Mouse (Mus musculus) limb, embryonic 11.5 days (tissue): Measurements from ENCODE around the gene Nme3. TPM values are rescaled to one million over a fixed set of nuclear protein-coding genes. Genes with fewer than 3 reads are reported as not detected.

ENCODE experiments used
- ATAC-seq: fragments of 200-750 bp; cut with Nextera tagmentation; 2 replicates; pipeline ENCODE4 v1.8.0; 2017; ENCODE audit warnings: low read depth; ENCODE audit not compliant: insufficient number of reproducible peaks, low FRiP score, low TSS enrichment
- DNase-seq: peaks from one replicate; pipeline ENCODE4 v3.0.0-alpha.2; 2015; ENCODE audit warnings: low spot score
- H3K27ac ChIP-seq: fragments of 300-500 bp; sonication (generic); replicated peaks from 2 replicates; pipeline ENCODE4 v1.5.1; 2014; ENCODE audit warnings: low read depth, mild to moderate bottlenecking, low read length
- H3K27me3 ChIP-seq: fragments of 300-500 bp; sonication (generic); 2 replicates; pipeline ENCODE4 v1.6.1; 2014; ENCODE audit warnings: mild to moderate bottlenecking, low read length, mixed read lengths; ENCODE audit not compliant: control insufficient read depth, insufficient read depth
- H3K36me3 ChIP-seq: fragments of 300-500 bp; sonication (generic); 2 replicates; pipeline ENCODE4 v1.6.1; 2014; ENCODE audit warnings: mild to moderate bottlenecking, low read length, moderate library complexity, mixed read lengths; ENCODE audit not compliant: control insufficient read depth, insufficient read depth
- H3K4me1 ChIP-seq: fragments of 300-500 bp; sonication (generic); 2 replicates; pipeline ENCODE4 v1.6.1; 2014; ENCODE audit warnings: low read length, mixed read lengths; ENCODE audit not compliant: control insufficient read depth, insufficient read depth
- H3K4me2 ChIP-seq: fragments of 300-500 bp; sonication (generic); 2 replicates; pipeline ENCODE4 v1.6.1; 2014; ENCODE audit warnings: low read depth, mild to moderate bottlenecking, moderate library complexity; ENCODE audit not compliant: severe bottlenecking
- H3K4me3 ChIP-seq: fragments of 300-500 bp; sonication (generic); 2 replicates; pipeline ENCODE4 v1.5.1; 2014; ENCODE audit warnings: low read depth, low read length
- H3K9ac ChIP-seq: fragments of 300-500 bp; sonication (generic); 2 replicates; pipeline ENCODE4 v1.6.1; 2014; ENCODE audit warnings: mild to moderate bottlenecking, low read length
- H3K9me3 ChIP-seq: fragments of 300-500 bp; sonication (generic); 2 replicates; pipeline ENCODE4 v1.6.1; 2016; ENCODE audit warnings: low read length; ENCODE audit not compliant: control insufficient read depth
- WGBS: fragments of 180-500 bp; shearing (Covaris S2); extraction: QIAGEN DNeasy Blood & Tissue Kit; methylation state at CpG from one replicate; pipeline ENCODE4 v1.1.7; 2014; 5-methylcytosine and 5-hydroxymethylcytosine counted together
- polyA plus RNA-seq: library from polyadenylated mRNA; unstranded; fragments of >200 nt; fragmentation: Nextera tagmentation; extraction: Ambion mirVana; gene quantifications from 2 replicates; pipeline ENCODE4 v1.2.1, GENCODE M21; 2014

Nme3 gene
- polyA plus RNA-seq, 1 experiment from 2014 or later = 53.0 TPM

GRCm38 (mm10) chr17:24898041-24898854 lies 1.9 kb downstream of the Nme3 start:
- no peaks in the 10 kb centered on the region for H3K27me3 ChIP-seq
- H3K27ac ChIP-seq = no peak overlapping the region
- H3K4me3 ChIP-seq = no peak overlapping the region
- no peak overlapping the region for H3K4me2 ChIP-seq
- DNase-seq (no peak), ATAC-seq (no peak)
- peaks cover 38% of the 10 kb centered on the region for H3K36me3 ChIP-seq
- H3K9me3 ChIP-seq = no peaks in the 10 kb centered on the region
- H3K9ac ChIP-seq = no peak overlapping the region; the same call in 1 of the 2 replicates
- H3K4me1 ChIP-seq = peaks cover 25% of the 10 kb centered on the region
- WGBS = 84% methylated on average over 4 of the region's 4 CpGs

GRCm38 (mm10) chr17:24899153-24899552 lies 2.9 kb downstream of the Nme3 start:
- no peak overlapping the region for H3K9ac ChIP-seq
- H3K4me1 ChIP-seq = peaks cover 20% of the 10 kb centered on the region
- no peak overlapping the region for H3K27ac ChIP-seq
- no peak overlapping the region for H3K4me2 ChIP-seq
- no peaks in the 10 kb centered on the region for H3K9me3 ChIP-seq
- ATAC-seq (no peak), DNase-seq (no peak)
- H3K36me3 ChIP-seq = peaks cover 42% of the 10 kb centered on the region
- no peaks in the 10 kb centered on the region for H3K27me3 ChIP-seq
- no peak overlapping the region for H3K4me3 ChIP-seq
- WGBS = 89% methylated on average over 5 of the region's 5 CpGs

- H3K4me2 ChIP-seq = no peak overlapping the region
- WGBS = 94% methylated on average over 6 of the region's 6 CpGs
- no peaks in the 10 kb centered on the region for H3K27me3 ChIP-seq
- DNase-seq = no peak
- no peak overlapping the region for H3K27ac ChIP-seq
- H3K4me3 ChIP-seq = no peak overlapping the region
- H3K9me3 ChIP-seq = no peaks in the 10 kb centered on the region
- peaks cover 17% of the 10 kb centered on the region for H3K4me1 ChIP-seq
- no peak overlapping the region for H3K9ac ChIP-seq
- H3K36me3 ChIP-seq = peaks cover 48% of the 10 kb centered on the region
- no peak for ATAC-seq
Observed at GRCm38 (mm10) chr17:24900014-24900413, 3.7 kb downstream of the Nme3 start.

GRCm38 (mm10) chr17:24902124-24902523 lies 5.8 kb downstream of the Nme3 start:
- Histone ChIP-seq H3K4me2 (no peak overlapping the region), H3K4me1 (peaks cover 3% of the 10 kb centered on the region; the same call in 1 of the 2 replicates), H3K9me3 (no peaks in the 10 kb centered on the region), H3K9ac (no peak overlapping the region), H3K36me3 (peaks cover 51% of the 10 kb centered on the region), H3K27ac (no peak overlapping the region), H3K4me3 (no peak overlapping the region), H3K27me3 (no peaks in the 10 kb centered on the region)
- DNase-seq (no peak), ATAC-seq (no peak)
- 86% methylated on average over 5 of the region's 5 CpGs for WGBS

GRCm38 (mm10) chr17:24902671-24903474 lies 6.6 kb downstream of the Nme3 start:
- DNase-seq = no peak
- Histone ChIP-seq H3K9ac (no peak overlapping the region), H3K27me3 (no peaks in the 10 kb centered on the region), H3K9me3 (no peaks in the 10 kb centered on the region), H3K27ac (no peak overlapping the region), H3K36me3 (peaks cover 47% of the 10 kb centered on the region), H3K4me3 (no peak overlapping the region), H3K4me2 (no peak overlapping the region), H3K4me1 (no peaks in the 10 kb centered on the region; the same call in 1 of the 2 replicates)
- no peak for ATAC-seq
- 68% methylated on average over 9 of the region's 9 CpGs for WGBS

- Histone ChIP-seq H3K27me3 (no peaks in the 10 kb centered on the region), H3K36me3 (peaks cover 43% of the 10 kb centered on the region), H3K27ac (no peak overlapping the region), H3K4me2 (no peak overlapping the region), H3K9me3 (no peaks in the 10 kb centered on the region), H3K4me3 (no peak overlapping the region), H3K4me1 (no peaks in the 10 kb centered on the region; the same call in 1 of the 2 replicates), H3K9ac (no peak overlapping the region)
- DNase-seq = no peak
- WGBS = 87% methylated on average over 9 of the region's 9 CpGs
- no peak for ATAC-seq
Observed at GRCm38 (mm10) chr17:24903767-24904166, 7.5 kb downstream of the Nme3 start.

- no peak for ATAC-seq
- Histone ChIP-seq H3K4me1 (no peaks in the 10 kb centered on the region), H3K27ac (no peak overlapping the region), H3K4me2 (no peak overlapping the region), H3K9me3 (no peaks in the 10 kb centered on the region), H3K9ac (no peak overlapping the region), H3K27me3 (no peaks in the 10 kb centered on the region), H3K36me3 (peaks cover 25% of the 10 kb centered on the region), H3K4me3 (no peak overlapping the region)
- 97% methylated on average over 2 of the region's 2 CpGs for WGBS
- DNase-seq = no peak
Observed at GRCm38 (mm10) chr17:24907591-24907990, 11.3 kb downstream of the Nme3 start.

- H3K9me3 ChIP-seq = no peaks in the 10 kb centered on the region
- DNase-seq (no peak), ATAC-seq (no peak)
- H3K4me2 ChIP-seq = no peak overlapping the region
- H3K4me1 ChIP-seq = no peaks in the 10 kb centered on the region
- H3K4me3 ChIP-seq = no peak overlapping the region
- no peak overlapping the region for H3K27ac ChIP-seq
- H3K9ac ChIP-seq = no peak overlapping the region
- no peaks in the 10 kb centered on the region for H3K27me3 ChIP-seq
- peaks cover 25% of the 10 kb centered on the region; the same call in 1 of the 2 replicates for H3K36me3 ChIP-seq
Observed at GRCm38 (mm10) chr17:24913984-24914383, 17.7 kb downstream of the Nme3 start.
